9 mouse cellular contexts compared by ENCODE assay signal in genomic region chr12:11336845-11337244, GRCm38 (mm10).
DNase-seq lines count a peak whose midpoint lies in the region; ATAC-seq and TF ChIP-seq lines count a peak whose summit lies in the region.
"Had no signal": no experiment of that assay in that cellular context is flagged by ENCODE, and none has a peak within 500 bp of the region (broad histone marks: within the 10 kb centered on the region; RNA-seq: fewer than 3 reads in every experiment).

No protein-coding gene starts in this region.

- 0 out of 2 replicates have a peak, but pooled peaks have one; percentile 25 for ATAC-seq in liver, postnatal 0 days

- WGBS in heart, embryonic 10.5 days, result 39% methylated on average over 4 of the region's 4 CpGs
- 40% methylated on average over 4 of the region's 4 CpGs for WGBS in spleen, adult 2 months
- WGBS in liver, postnatal 0 days (ENCODE audit: insufficient replicate concordance), result 33% methylated on average over 4 of the region's 4 CpGs

- no peaks in the 10 kb centered on the region for H3K4me1 ChIP-seq in heart, embryonic 10.5 days
- no peaks in the 10 kb centered on the region for H3K4me1 ChIP-seq in spleen, adult 2 months (ENCODE audit: control insufficient read depth, insufficient read depth, insufficient read length)
- H3K4me1 ChIP-seq in liver, postnatal 0 days (ENCODE audit: insufficient read depth), result no peaks in the 10 kb centered on the region
- H3K4me1 ChIP-seq: limb, embryonic 12.5 days had no signal

- no peak for TF ChIP-seq CTCF in spleen, adult 2 months (IDR thresholded peaks at IDR 0.05; ENCODE audit: extremely low read depth, insufficient read depth, insufficient read length, insufficient replicate concordance)
- peak; percentile 80 for TF ChIP-seq CTCF in liver, postnatal 0 days (IDR thresholded peaks at IDR 0.05; ENCODE audit: low read depth)

- no peak for TF ChIP-seq POLR2A in spleen, adult 2 months (IDR thresholded peaks at IDR 0.05; ENCODE audit: low read depth, low read length)

- H3K36me3 ChIP-seq in heart, embryonic 10.5 days, result no peaks in the 10 kb centered on the region
- H3K36me3 ChIP-seq in spleen, adult 2 months (ENCODE audit: control insufficient read depth, insufficient read depth, low read length), result no peaks in the 10 kb centered on the region
- H3K36me3 ChIP-seq in liver, postnatal 0 days (replicated peaks; ENCODE audit: insufficient read depth, low read length), result no peaks in the 10 kb centered on the region
- H3K36me3 ChIP-seq: limb, embryonic 12.5 days had no signal

- no peak overlapping the region for H3K4me2 ChIP-seq in liver, postnatal 0 days (ENCODE audit: low read depth, low read length)
- H3K4me2 ChIP-seq: limb, embryonic 12.5 days had no signal

- no peak overlapping the region for H3K27ac ChIP-seq in heart, embryonic 10.5 days
- no peak overlapping the region for H3K27ac ChIP-seq in spleen, adult 2 months (ENCODE audit: insufficient read depth, low read length)
- no peak overlapping the region for H3K27ac ChIP-seq in liver, postnatal 0 days (ENCODE audit: low read depth)
- H3K27ac ChIP-seq: limb, embryonic 12.5 days had no signal

- no peak overlapping the region for H3K9ac ChIP-seq in liver, postnatal 0 days (replicated peaks)
- H3K9ac ChIP-seq: limb, embryonic 12.5 days had no signal

- no peaks in the 10 kb centered on the region for H3K27me3 ChIP-seq in heart, embryonic 10.5 days (ENCODE audit: insufficient read depth, poor library complexity, severe bottlenecking)
- no peaks in the 10 kb centered on the region for H3K27me3 ChIP-seq in spleen, adult 2 months (ENCODE audit: control insufficient read depth, insufficient read depth, low read length)
- no peaks in the 10 kb centered on the region for H3K27me3 ChIP-seq in liver, postnatal 0 days (ENCODE audit: insufficient read depth, low read length)
- H3K27me3 ChIP-seq: limb, embryonic 12.5 days had no signal

- H3K4me3 ChIP-seq in heart, embryonic 10.5 days, result no peak overlapping the region
- no peak overlapping the region for H3K4me3 ChIP-seq in spleen, adult 2 months (ENCODE audit: extremely low read depth, insufficient read depth, insufficient read length)
- no peak overlapping the region for H3K4me3 ChIP-seq in liver, postnatal 0 days (ENCODE audit: low read depth, low read length)
- H3K4me3 ChIP-seq: limb, embryonic 12.5 days had no signal

- TF ChIP-seq EP300 in liver, postnatal 0 days (IDR thresholded peaks at IDR 0.05; ENCODE audit: low read depth), result no peak

- DNase-seq in heart, adult 11 months, result peak; percentile 89
- no peak for DNase-seq in heart, embryonic 10.5 days (ENCODE audit: low spot score)
- DNase-seq in spleen, adult 2 months (ENCODE audit: low read depth in 1 of 2, low spot score in 2 of 2), result peak; percentile 7 to 39
- DNase-seq in spleen, adult 12 weeks (ENCODE audit: low spot score), result no peak
- peak; percentile 74 for DNase-seq in adrenal gland, postnatal 10 days
- peak; percentile 11 to 33 for DNase-seq in heart, adult 9 months (ENCODE audit: low spot score in 2 of 2)
- peak; percentile 49 for DNase-seq in liver, postnatal 0 days
- DNase-seq in thymus, postnatal 25 days, result peak; percentile 29

- no peaks in the 10 kb centered on the region for H3K9me3 ChIP-seq in heart, embryonic 10.5 days
- H3K9me3 ChIP-seq in liver, postnatal 0 days (ENCODE audit: low read length), result no peaks in the 10 kb centered on the region
- H3K9me3 ChIP-seq: limb, embryonic 12.5 days had no signal

Comparison
In these comparisons a context has a peak if more than half of its experiments do, and no peak if none do; other contexts are left out.
1. DNase-seq: peak in heart, adult 11 months (single experiment), spleen, adult 2 months (2 of 2), adrenal gland, postnatal 10 days (single experiment), heart, adult 9 months (2 of 2), liver, postnatal 0 days (single experiment) and thymus, postnatal 25 days (single experiment); none in heart, embryonic 10.5 days (single experiment) and spleen, adult 12 weeks (single experiment).